8 mouse cellular contexts compared by ENCODE assay signal in genomic region chr16:18628948-18629340, GRCm38 (mm10). TPM values are rescaled to one million over a fixed set of nuclear protein-coding genes. Genes with fewer than 3 reads are reported as not detected.
DNase-seq lines count a peak whose midpoint lies in the region; ATAC-seq and TF ChIP-seq lines count a peak whose summit lies in the region.

No protein-coding gene starts in this region.

- peaks cover 33% of the 10 kb centered on the region for H3K4me1 ChIP-seq in cerebellum, adult 2 months (ENCODE audit: control insufficient read depth, insufficient read depth, low read length)
- H3K4me1 ChIP-seq in limb, embryonic 13.5 days, result peaks cover 36% of the 10 kb centered on the region
- H3K4me1 ChIP-seq in stomach, postnatal 0 days (replicated peaks; ENCODE audit: control insufficient read depth, insufficient read depth), result no peaks in the 10 kb centered on the region

- peaks cover 15% of the 10 kb centered on the region for H3K36me3 ChIP-seq in limb, embryonic 13.5 days
- H3K36me3 ChIP-seq in stomach, postnatal 0 days (ENCODE audit: control insufficient read depth, insufficient read depth, low read length), result no peaks in the 10 kb centered on the region

- TF ChIP-seq EP300 in stomach, postnatal 0 days (optimal IDR thresholded peaks at IDR 0.05), result no peak

- no peak for TF ChIP-seq CTCF in cerebellum, adult 2 months (IDR thresholded peaks at IDR 0.05; ENCODE audit: borderline replicate concordance, insufficient read depth, low read depth, low read length)
- TF ChIP-seq CTCF in stomach, postnatal 0 days (IDR thresholded peaks at IDR 0.05; ENCODE audit: low read depth), result no peak

- no peak for TF ChIP-seq POLR2A in cerebellum, adult 2 months (IDR thresholded peaks at IDR 0.05; ENCODE audit: borderline replicate concordance, insufficient read depth, low read length)

- H3K4me2 ChIP-seq in limb, embryonic 13.5 days (replicated peaks), result peak overlapping the region; percentile 87
- peak overlapping the region; percentile 97 for H3K4me2 ChIP-seq in stomach, postnatal 0 days (replicated peaks; ENCODE audit: low read depth)

- 20% methylated on average over 2 of the region's 2 CpGs for WGBS in cerebellum, adult 2 months
- WGBS in limb, embryonic 13.5 days, result 23% methylated on average over 2 of the region's 2 CpGs
- 39% methylated on average over 2 of the region's 2 CpGs for WGBS in stomach, postnatal 0 days

- H3K9ac ChIP-seq in limb, embryonic 13.5 days, result peak overlapping the region; percentile 86
- H3K9ac ChIP-seq in stomach, postnatal 0 days (ENCODE audit: low read length), result peak overlapping the region; percentile 73

- H3K27ac ChIP-seq in cerebellum, adult 2 months (ENCODE audit: insufficient read depth, low read length), result peak overlapping the region; percentile 4; the same call in 1 of the 2 replicates
- no peak overlapping the region; the same call in 1 of the 2 replicates for H3K27ac ChIP-seq in limb, embryonic 13.5 days
- peak overlapping the region; percentile 67 for H3K27ac ChIP-seq in stomach, postnatal 0 days (replicated peaks)

- no peaks in the 10 kb centered on the region for H3K9me3 ChIP-seq in limb, embryonic 13.5 days
- H3K9me3 ChIP-seq in stomach, postnatal 0 days (ENCODE audit: control insufficient read depth, low read length), result no peaks in the 10 kb centered on the region

- peak overlapping the region; percentile 70 for H3K4me3 ChIP-seq in cerebellum, adult 2 months (replicated peaks; ENCODE audit: insufficient read depth, low read depth, low read length)
- H3K4me3 ChIP-seq in limb, embryonic 13.5 days, result peak overlapping the region; percentile 83
- H3K4me3 ChIP-seq in stomach, postnatal 0 days (ENCODE audit: low read depth, low read length), result peak overlapping the region; percentile 70

- no peak for ATAC-seq in limb, embryonic 13.5 days (ENCODE audit: low FRiP score, low read depth)
- no peak for ATAC-seq in stomach, postnatal 0 days (ENCODE audit: low FRiP score, low TSS enrichment)

- H3K27me3 ChIP-seq in cerebellum, adult 2 months (ENCODE audit: control insufficient read depth, insufficient read depth, low read length), result no peaks in the 10 kb centered on the region
- H3K27me3 ChIP-seq in limb, embryonic 13.5 days, result peaks cover 50% of the 10 kb centered on the region
- H3K27me3 ChIP-seq in stomach, postnatal 0 days (ENCODE audit: control insufficient read depth, insufficient read depth, low read length), result 0 out of 2 replicates have a peak, but pooled peaks cover 4% of the 10 kb centered on the region

- DNase-seq in cerebellum, adult 2 months, result peak in 1 of 2 experiments; percentile 40
- DNase-seq in cerebellum, postnatal 4 days (ENCODE audit: low spot score in 2 of 2), result no peak
- DNase-seq in right cerebral cortex, postnatal 25 days, result peak; percentile 34
- DNase-seq in right cerebral cortex, postnatal 4 days, result no peak
- DNase-seq in stomach, postnatal 0 days (ENCODE audit: low spot score), result no peak
- DNase-seq in adrenal gland, adult 8-10 months, result no peak
- DNase-seq in testis, postnatal 14 days (ENCODE audit: low spot score), result no peak

RNA-seq across cellular contexts. Expression of gene Sept5, which starts 0.8 kb away (rescaled TPM):
- polyA plus RNA-seq in cerebellum, adult 2 months (2012; rRNA removed), result 328 and 334 TPM in 2 replicates
- polyA plus RNA-seq in limb, embryonic 13.5 days (2015; fragmentation: Nextera tagmentation; extraction: Ambion mirVana), result 37.0 and 41.7 TPM in 2 replicates
- polyA plus RNA-seq in stomach, postnatal 0 days (2015; fragmentation: Nextera tagmentation; extraction: Ambion mirVana), result 38.0 and 38.8 TPM in 2 replicates
- 10 to 100 TPM in 3 of 4 experiments, 1 to 10 TPM in 1; 8.5 to 18.5 (median 12.0) TPM for total RNA-seq in adrenal gland, adult 8-10 months (2022)

RNA-seq across cellular contexts. Expression of gene Gm49601, which starts 2.7 kb away (rescaled TPM):
- 69.4 and 69.6 TPM in 2 replicates for polyA plus RNA-seq in cerebellum, adult 2 months (2012; rRNA removed)
- 5.9 and 6.0 TPM in 2 replicates for polyA plus RNA-seq in limb, embryonic 13.5 days (2015; fragmentation: Nextera tagmentation; extraction: Ambion mirVana)
- polyA plus RNA-seq in stomach, postnatal 0 days (2015; fragmentation: Nextera tagmentation; extraction: Ambion mirVana), result 0.97 and 1.5 TPM in 2 replicates
- total RNA-seq in adrenal gland, adult 8-10 months (2022), result 1 to 10 TPM; 3.6 to 8.5 (median 5.6) TPM

RNA-seq across cellular contexts. Expression of gene Gp1bb, which starts 6.7 kb away (rescaled TPM):
- 2.1 and 2.5 TPM in 2 replicates for polyA plus RNA-seq in cerebellum, adult 2 months (2012; rRNA removed)
- polyA plus RNA-seq in limb, embryonic 13.5 days (2015; fragmentation: Nextera tagmentation; extraction: Ambion mirVana), result 2.6 and 3.6 TPM in 2 replicates
- 4.6 and 5.4 TPM in 2 replicates for polyA plus RNA-seq in stomach, postnatal 0 days (2015; fragmentation: Nextera tagmentation; extraction: Ambion mirVana)
- not detected for total RNA-seq in adrenal gland, adult 8-10 months (2022)

RNA-seq across cellular contexts. Expression of gene Tbx1, which starts 38.5 kb away (rescaled TPM):
- 2.4 and 3.0 TPM in 2 replicates for polyA plus RNA-seq in cerebellum, adult 2 months (2012; rRNA removed)
- 5.5 and 6.0 TPM in 2 replicates for polyA plus RNA-seq in limb, embryonic 13.5 days (2015; fragmentation: Nextera tagmentation; extraction: Ambion mirVana)
- polyA plus RNA-seq in stomach, postnatal 0 days (2015; fragmentation: Nextera tagmentation; extraction: Ambion mirVana), result 0.34 TPM in 2 replicates
- not detected for total RNA-seq in adrenal gland, adult 8-10 months (2022)

Comparison
In these comparisons a context has a peak if more than half of its experiments do, and no peak if none do; other contexts are left out.
1. RNA of gene Gm49601, which starts 2.7 kb away (polyA plus RNA-seq): 69.4 to 69.6 TPM in cerebellum, adult 2 months; 5.9 to 6.0 TPM in limb, embryonic 13.5 days and 0.97 to 1.5 TPM in stomach, postnatal 0 days; every median in the first group is over 10 times any median in the second.
2. Peak in every context shown above with its lines, with median percentiles within 50 percentile points of each other: H3K4me3 ChIP-seq.